Mouse (Mus musculus): ENCODE measurements around the gene Myo15b. TPM values are rescaled to one million over a fixed set of nuclear protein-coding genes. Genes with fewer than 3 reads are reported as not detected.
"Not testable (repeated sequence)": the region's sequence is repeated elsewhere in the genome, so short reads cannot be mapped to it uniquely, and the experiment has no call there.

Myo15b gene
- polyA plus RNA-seq, 1 experiment from 2014 or later = 16.5 TPM

DNA sequence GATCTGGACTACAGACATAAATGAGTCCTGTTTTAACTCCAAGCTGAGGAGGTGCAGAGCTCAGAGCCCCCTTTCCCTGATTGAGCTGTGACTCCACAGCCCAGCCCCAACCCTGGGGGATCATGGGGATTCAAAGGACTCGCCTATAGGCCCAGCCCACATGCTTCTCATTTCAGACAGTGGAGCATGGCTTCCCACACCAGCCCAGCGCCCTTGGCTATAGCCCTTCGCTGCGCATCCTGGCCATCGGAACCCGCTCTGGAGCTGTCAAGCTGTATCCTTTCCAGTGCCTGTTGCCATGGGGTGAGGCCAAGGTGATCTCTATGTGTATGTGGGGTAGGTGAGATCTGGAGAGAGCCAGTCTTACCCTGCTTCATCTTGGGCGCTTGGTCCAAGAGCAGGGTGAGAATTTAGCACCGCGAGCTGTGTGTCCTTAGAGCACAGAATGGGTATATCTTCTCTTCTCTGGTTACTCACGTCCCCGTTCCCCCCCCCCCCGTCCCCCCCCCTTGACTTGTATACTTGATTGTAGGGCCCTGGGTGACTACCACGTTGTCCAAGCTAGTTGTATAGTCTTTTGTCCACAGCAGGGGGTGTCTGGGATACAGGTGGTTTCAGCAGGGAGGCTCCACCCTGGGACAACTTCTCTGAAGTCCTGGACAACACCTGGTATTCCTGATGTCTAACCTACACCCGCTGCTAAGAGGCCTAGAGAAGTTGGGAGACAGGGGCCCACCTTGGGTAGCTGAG, 14.9 kb upstream of the Myo15b start:
- Histone ChIP-seq H3K27me3 (ENCODE audit: insufficient read depth, low read length) (no peaks in the 10 kb centered on the region), H3K36me3 (ENCODE audit: insufficient read depth, low read length) (peaks cover 14% of the 10 kb centered on the region), H3K4me1 (replicated peaks; ENCODE audit: insufficient read depth, low read length) (peaks cover 38% of the 10 kb centered on the region), H3K4me2 (ENCODE audit: low read length) (no peak overlapping the region), H3K9ac (ENCODE audit: low read depth, low read length) (no peak overlapping the region), H3K4me3 (replicated peaks; ENCODE audit: low read depth, low read length) (no peak overlapping the region), H3K9me3 (replicated peaks; ENCODE audit: low read length) (no peaks in the 10 kb centered on the region), H3K27ac (peak overlapping the region; percentile 88)
- ATAC-seq (replicated peaks; ENCODE audit: low FRiP score, low read depth) (no peak), DNase-seq (ENCODE audit: low spot score) (no peak)
- TF ChIP-seq CTCF (IDR thresholded peaks at IDR 0.05; ENCODE audit: low read depth) = no peak
- WGBS = 77% methylated on average over 11 of the region's 14 CpGs

DNA sequence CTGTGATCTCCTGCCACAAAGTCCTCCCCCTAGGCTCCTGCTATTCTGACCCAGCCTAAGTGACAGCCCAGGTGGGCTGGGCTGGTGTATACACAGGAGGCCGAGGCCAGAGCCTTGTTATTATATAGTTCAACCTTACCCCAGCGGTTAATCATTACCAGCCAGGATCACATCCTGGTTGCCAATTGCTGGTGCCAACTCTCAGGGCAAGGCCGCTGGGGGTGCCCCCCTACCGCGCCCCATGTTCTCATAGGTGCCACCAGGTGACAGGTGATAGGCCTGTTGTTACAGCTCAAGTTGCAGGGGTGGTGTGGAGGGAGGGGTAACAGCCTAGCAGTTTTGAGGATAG, 14.3 kb upstream of the Myo15b start:
- DNase-seq (ENCODE audit: low spot score) = peak; percentile 61
- H3K4me2 ChIP-seq (ENCODE audit: low read length) = 0 out of 2 replicates have a peak overlapping the region, but pooled peaks have one; percentile 7
- H3K27ac ChIP-seq = peak overlapping the region; percentile 88
- H3K36me3 ChIP-seq (ENCODE audit: insufficient read depth, low read length) = peaks cover 17% of the 10 kb centered on the region
- no peak overlapping the region for H3K4me3 ChIP-seq (replicated peaks; ENCODE audit: low read depth, low read length)
- 65% methylated on average over 5 of the region's 5 CpGs for WGBS
- H3K27me3 ChIP-seq (ENCODE audit: insufficient read depth, low read length) = no peaks in the 10 kb centered on the region
- H3K9me3 ChIP-seq (replicated peaks; ENCODE audit: low read length) = no peaks in the 10 kb centered on the region
- peaks cover 33% of the 10 kb centered on the region for H3K4me1 ChIP-seq (replicated peaks; ENCODE audit: insufficient read depth, low read length)
- H3K9ac ChIP-seq (ENCODE audit: low read depth, low read length) = no peak overlapping the region
- ATAC-seq (replicated peaks; ENCODE audit: low FRiP score, low read depth) = peak; percentile 86
- no peak for TF ChIP-seq CTCF (IDR thresholded peaks at IDR 0.05; ENCODE audit: low read depth)

GRCm38 (mm10) chr11:115844240-115844639, 14.0 kb upstream of the Myo15b start:
- no peaks in the 10 kb centered on the region for H3K9me3 ChIP-seq (replicated peaks; ENCODE audit: low read length)
- H3K4me1 ChIP-seq (replicated peaks; ENCODE audit: insufficient read depth, low read length) = peaks cover 30% of the 10 kb centered on the region
- DNase-seq (ENCODE audit: low spot score) (no peak), ATAC-seq (replicated peaks; ENCODE audit: low FRiP score, low read depth) (peak; percentile 80)
- 43% methylated on average over 8 of the region's 8 CpGs for WGBS
- H3K4me3 ChIP-seq (replicated peaks; ENCODE audit: low read depth, low read length) = no peak overlapping the region
- peaks cover 19% of the 10 kb centered on the region for H3K36me3 ChIP-seq (ENCODE audit: insufficient read depth, low read length)
- 0 out of 2 replicates have a peak overlapping the region, but pooled peaks have one; percentile 7 for H3K4me2 ChIP-seq (ENCODE audit: low read length)
- peak overlapping the region; percentile 88 for H3K27ac ChIP-seq
- TF ChIP-seq CTCF (IDR thresholded peaks at IDR 0.05; ENCODE audit: low read depth) = no peak
- no peaks in the 10 kb centered on the region for H3K27me3 ChIP-seq (ENCODE audit: insufficient read depth, low read length)
- no peak overlapping the region for H3K9ac ChIP-seq (ENCODE audit: low read depth, low read length)

DNA sequence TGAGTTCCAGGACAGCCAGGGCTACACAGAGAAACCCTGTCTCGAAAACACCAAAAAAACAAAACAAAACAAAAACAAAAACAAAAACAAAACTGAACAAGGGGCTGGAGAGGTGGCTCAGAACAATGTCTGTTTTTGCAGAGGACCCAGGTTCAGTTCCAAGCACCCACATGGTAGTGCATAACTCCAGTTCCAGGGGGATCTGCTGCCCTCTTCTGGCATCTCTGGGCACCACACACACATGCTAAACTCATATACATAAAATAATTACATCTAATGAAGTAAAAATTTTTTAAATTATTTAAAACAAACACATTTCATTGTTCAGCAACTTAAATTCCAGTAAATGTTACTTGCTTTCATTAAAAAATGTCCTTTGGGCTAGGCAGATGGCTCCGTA, 12.4 kb upstream of the Myo15b start:
- Histone ChIP-seq H3K4me3 (replicated peaks; ENCODE audit: low read depth, low read length) (no peak overlapping the region), H3K4me2 (ENCODE audit: low read length) (no peak overlapping the region), H3K36me3 (ENCODE audit: insufficient read depth, low read length) (peaks cover 31% of the 10 kb centered on the region), H3K9me3 (replicated peaks; ENCODE audit: low read length) (no peaks in the 10 kb centered on the region), H3K9ac (ENCODE audit: low read depth, low read length) (no peak overlapping the region), H3K4me1 (replicated peaks; ENCODE audit: insufficient read depth, low read length) (peaks cover 23% of the 10 kb centered on the region), H3K27me3 (ENCODE audit: insufficient read depth, low read length) (no peaks in the 10 kb centered on the region), H3K27ac (no peak overlapping the region)
- peak; percentile 28; the same call in 1 of the 2 replicates for TF ChIP-seq CTCF (IDR thresholded peaks at IDR 0.05; ENCODE audit: low read depth)
- ATAC-seq (replicated peaks; ENCODE audit: low FRiP score, low read depth) (no peak), DNase-seq (ENCODE audit: low spot score) (no peak)
- 98% methylated on average over 2 of the region's 2 CpGs for whole genome bisulfite sequencing

DNA sequence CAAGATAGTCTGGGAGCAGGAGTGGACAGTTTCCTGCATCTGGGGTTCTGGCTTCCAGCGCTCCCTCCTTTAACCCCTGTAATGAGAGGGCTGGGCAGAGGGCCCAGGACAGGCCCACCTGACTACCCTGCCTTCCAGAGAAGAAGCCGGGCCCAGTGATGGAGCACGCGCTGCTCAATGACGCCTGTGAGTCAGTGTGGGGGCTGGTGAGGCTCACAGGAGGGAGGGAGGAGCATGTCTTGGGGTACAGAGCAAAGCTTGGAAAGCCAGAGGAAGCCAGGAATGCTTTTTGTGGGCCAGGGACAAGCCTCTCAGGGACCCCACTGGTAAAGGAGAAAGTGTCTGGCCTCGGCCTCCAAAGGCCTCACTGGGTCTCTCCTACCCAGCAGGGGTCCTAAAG, 3.5 kb upstream of the Myo15b start:
- Histone ChIP-seq H3K4me3 (replicated peaks; ENCODE audit: low read depth, low read length) (no peak overlapping the region), H3K4me2 (ENCODE audit: low read length) (no peak overlapping the region), H3K36me3 (ENCODE audit: insufficient read depth, low read length) (peaks cover 30% of the 10 kb centered on the region), H3K9me3 (replicated peaks; ENCODE audit: low read length) (no peaks in the 10 kb centered on the region), H3K27me3 (ENCODE audit: insufficient read depth, low read length) (peaks cover 16% of the 10 kb centered on the region), H3K27ac (no peak overlapping the region), H3K9ac (ENCODE audit: low read depth, low read length) (no peak overlapping the region), H3K4me1 (replicated peaks; ENCODE audit: insufficient read depth, low read length) (0 out of 2 replicates have a peak, but pooled peaks cover 4% of the 10 kb centered on the region)
- no peak for ATAC-seq (replicated peaks; ENCODE audit: low FRiP score, low read depth)
- 72% methylated on average over 6 of the region's 6 CpGs for WGBS
- no peak for TF ChIP-seq CTCF (IDR thresholded peaks at IDR 0.05; ENCODE audit: low read depth)
- no peak for DNase-seq (ENCODE audit: low spot score)

- not testable (repeated sequence) for H3K4me1 ChIP-seq (replicated peaks; ENCODE audit: insufficient read depth, low read length); DNase-seq (ENCODE audit: low spot score); H3K9me3 ChIP-seq (replicated peaks; ENCODE audit: low read length); H3K9ac ChIP-seq (ENCODE audit: low read depth, low read length); H3K4me2 ChIP-seq (ENCODE audit: low read length); H3K4me3 ChIP-seq (replicated peaks; ENCODE audit: low read depth, low read length); ATAC-seq (replicated peaks; ENCODE audit: low FRiP score, low read depth); H3K27ac ChIP-seq
- WGBS = 89% methylated on average over 4 of the region's 4 CpGs
- Histone ChIP-seq H3K27me3 (ENCODE audit: insufficient read depth, low read length) (peaks cover 16% of the 10 kb centered on the region), H3K36me3 (ENCODE audit: insufficient read depth, low read length) (peaks cover 18% of the 10 kb centered on the region)
Observed at GRCm38 (mm10) chr11:115857146-115857545, 1.1 kb upstream of the Myo15b start.

All from kidney, postnatal 0 days (tissue).